Mouse (Mus musculus) embryonic facial prominence, embryonic 10.5 days (tissue): Measurements from ENCODE around the gene Chrdl2. TPM values are rescaled to one million over a fixed set of nuclear protein-coding genes. Genes with fewer than 3 reads are reported as not detected.
"Not testable (repeated sequence)": the region's sequence is repeated elsewhere in the genome, so short reads cannot be mapped to it uniquely, and the experiment has no call there.

Experiments used
- DNase-seq: peaks from one replicate; pipeline ENCODE4 v3.0.0-alpha.2; 2017; ENCODE audit warnings: low spot score
- H3K27ac ChIP-seq: fragments of 300-500 bp; sonication (generic); replicated peaks from 2 replicates; pipeline ENCODE4 v1.5.1; 2016; ENCODE audit warnings: mild to moderate bottlenecking
- H3K27me3 ChIP-seq: fragments of 300-500 bp; sonication (generic); replicated peaks from 2 replicates; pipeline ENCODE4 v1.6.1; 2016; ENCODE audit warnings: low read depth, mild to moderate bottlenecking; ENCODE audit not compliant: poor library complexity, severe bottlenecking
- H3K36me3 ChIP-seq: fragments of 300-500 bp; sonication (generic); replicated peaks from 2 replicates; pipeline ENCODE4 v1.6.1; 2016; ENCODE audit warnings: mild to moderate bottlenecking, moderate library complexity
- H3K4me1 ChIP-seq: fragments of 300-500 bp; sonication (generic); 2 replicates; pipeline ENCODE4 v1.6.1; 2016
- H3K4me3 ChIP-seq: fragments of 300-500 bp; sonication (generic); 2 replicates; pipeline ENCODE4 v1.5.1; 2016; ENCODE audit warnings: mild to moderate bottlenecking, moderate library complexity
- H3K9me3 ChIP-seq: fragments of 300-500 bp; sonication (generic); 2 replicates; pipeline ENCODE4 v1.6.1; 2016; ENCODE audit warnings: mild to moderate bottlenecking
- WGBS: fragments of 180-500 bp; shearing (Covaris S2); methylation state at CpG from one replicate; pipeline ENCODE4 v1.1.7; 2016; 5-methylcytosine and 5-hydroxymethylcytosine counted together
- polyA plus RNA-seq: library from polyadenylated mRNA; unstranded; fragments of >200 nt; fragmentation: Nextera tagmentation; extraction: Ambion mirVana; gene quantifications from 2 replicates; pipeline ENCODE4 v1.2.1, GENCODE M21; 2016

Chrdl2 gene
- polyA plus RNA-seq, 1 experiment from 2014 or later: 0.71 TPM

DNA sequence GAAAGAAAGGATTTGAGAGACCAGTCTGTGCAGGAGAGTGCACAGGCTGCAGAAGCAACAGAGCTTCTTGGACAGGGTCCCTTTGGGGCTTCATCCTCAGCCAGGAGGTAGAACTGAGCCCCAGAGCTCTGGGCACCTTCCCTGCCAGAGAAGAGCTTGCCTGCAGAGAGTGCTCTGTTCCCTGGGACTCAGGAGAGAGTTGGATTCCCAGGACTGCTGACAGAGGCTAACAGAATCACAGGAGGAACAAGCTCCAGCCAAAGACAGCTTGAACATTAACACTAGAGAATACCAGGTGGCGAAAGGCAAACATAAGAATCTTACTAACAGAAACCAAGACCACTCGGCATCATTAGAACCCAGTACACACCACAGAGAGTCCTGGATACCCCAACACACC, 47.0 kb downstream of the Chrdl2 start:
- not testable (repeated sequence) for H3K36me3 ChIP-seq, DNase-seq, H3K9me3 ChIP-seq, H3K4me1 ChIP-seq, H3K27me3 ChIP-seq, H3K4me3 ChIP-seq, H3K27ac ChIP-seq
- 88% methylated on average over 2 of the region's 2 CpGs for WGBS

DNA sequence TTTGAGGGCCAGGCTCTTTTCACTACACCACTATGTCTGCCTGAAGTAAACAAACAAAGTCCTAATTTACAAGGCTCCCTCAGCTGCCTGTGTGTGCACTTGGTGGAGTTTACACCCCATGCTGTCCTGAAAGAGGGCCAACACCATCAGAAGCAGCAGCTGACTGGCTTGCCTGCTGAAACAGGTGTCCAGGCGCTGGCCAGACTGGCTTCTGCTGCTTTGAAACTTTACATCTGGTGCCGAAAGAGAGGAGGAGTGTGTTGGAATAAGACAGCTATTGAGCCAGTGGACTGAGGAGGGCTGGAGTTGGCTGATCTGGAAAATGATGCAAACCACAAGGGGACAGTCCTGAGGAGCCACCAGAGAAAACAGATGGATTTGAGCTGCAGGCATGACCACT, 68.0 kb downstream of the Chrdl2 start:
- Histone ChIP-seq H3K4me1 (no peaks in the 10 kb centered on the region), H3K9me3 (no peaks in the 10 kb centered on the region), H3K27ac (no peak overlapping the region), H3K27me3 (no peaks in the 10 kb centered on the region), H3K36me3 (peaks cover 18% of the 10 kb centered on the region), H3K4me3 (no peak overlapping the region)
- no peak for DNase-seq
- WGBS: 86% methylated on average over 2 of the region's 2 CpGs

- 87% methylated on average over 5 of the region's 5 CpGs for WGBS
Observed at GRCm38 (mm10) chr7:100076296-100076695, 70.3 kb downstream of the Chrdl2 start.

GRCm38 (mm10) chr7:100077071-100077470, 71.1 kb downstream of the Chrdl2 start:
- 92% methylated on average over 4 of the region's 4 CpGs for WGBS
- no peak overlapping the region for H3K4me3 ChIP-seq
- DNase-seq: no peak
- no peak overlapping the region for H3K27ac ChIP-seq
- no peaks in the 10 kb centered on the region for H3K9me3 ChIP-seq
- H3K27me3 ChIP-seq: no peaks in the 10 kb centered on the region
- no peaks in the 10 kb centered on the region for H3K4me1 ChIP-seq
- peaks cover 42% of the 10 kb centered on the region for H3K36me3 ChIP-seq

More at GRCm38 (mm10) chr7:100076296-100076695, 70.3 kb downstream of the Chrdl2 start:
- Histone ChIP-seq H3K9me3 (no peaks in the 10 kb centered on the region), H3K36me3 (peaks cover 34% of the 10 kb centered on the region), H3K4me1 (no peaks in the 10 kb centered on the region), H3K4me3 (no peak overlapping the region), H3K27me3 (no peaks in the 10 kb centered on the region), H3K27ac (no peak overlapping the region)
- no peak for DNase-seq

DNA sequence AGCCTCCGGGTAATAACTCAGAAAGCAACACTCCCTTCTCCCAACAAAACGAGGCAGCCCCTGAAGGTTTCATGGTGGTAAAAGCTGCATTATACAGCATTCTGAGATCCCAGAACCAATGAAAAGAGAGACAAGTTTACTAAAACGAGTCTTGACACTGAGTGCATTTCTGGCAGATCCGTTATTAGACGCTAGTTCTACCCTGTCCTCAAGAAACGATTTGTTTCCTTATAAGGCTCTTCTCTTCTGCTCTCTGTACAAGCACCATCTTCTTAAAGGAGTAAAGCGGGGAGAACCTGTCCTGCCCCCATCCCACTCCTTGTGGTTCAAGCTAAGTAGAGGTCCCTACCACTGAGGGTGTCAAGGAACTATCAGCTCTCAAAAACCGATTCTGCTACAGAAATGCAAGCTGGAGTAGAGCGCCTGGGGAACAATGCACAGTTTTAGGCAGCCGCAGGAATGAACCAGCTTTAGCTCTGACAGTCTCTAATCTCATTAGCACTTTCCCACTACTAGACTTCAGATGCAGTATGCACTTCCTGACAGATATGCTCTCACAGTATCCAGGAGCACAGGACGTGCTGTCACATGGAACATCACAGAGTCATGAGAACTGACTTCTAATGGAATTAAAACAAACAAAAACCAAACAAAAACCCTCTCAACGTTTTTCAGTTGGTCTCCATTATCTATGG, 74.3 kb downstream of the Chrdl2 start:
- DNase-seq: no peak
- H3K4me3 ChIP-seq: no peak overlapping the region
- 78% methylated on average over 12 of the region's 12 CpGs for WGBS
- H3K27me3 ChIP-seq: no peaks in the 10 kb centered on the region
- H3K4me1 ChIP-seq: no peaks in the 10 kb centered on the region
- H3K36me3 ChIP-seq: peaks cover 74% of the 10 kb centered on the region
- no peak overlapping the region for H3K27ac ChIP-seq
- H3K9me3 ChIP-seq: no peaks in the 10 kb centered on the region

DNA sequence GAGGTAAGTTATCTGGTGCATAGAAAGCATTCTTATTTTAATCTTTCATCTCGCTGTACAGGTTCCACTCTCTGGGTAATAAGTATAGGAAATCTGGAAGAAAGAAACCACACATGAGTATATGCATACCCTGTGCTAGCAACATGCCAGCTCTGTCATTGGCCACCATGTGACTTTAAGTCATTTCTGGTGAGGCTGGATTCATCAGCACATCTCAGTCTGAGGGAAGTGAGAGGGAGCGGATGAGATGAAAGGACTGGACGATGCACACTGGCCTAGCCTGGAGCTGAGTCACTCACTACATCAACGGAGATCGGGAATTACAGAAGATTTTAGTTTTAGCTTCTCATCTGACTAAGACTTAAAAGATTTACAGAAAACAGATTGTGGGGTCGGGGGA, 76.9 kb downstream of the Chrdl2 start:
- 94% methylated on average over 6 of the region's 6 CpGs for WGBS
- H3K27me3 ChIP-seq: no peaks in the 10 kb centered on the region
- no peaks in the 10 kb centered on the region for H3K4me1 ChIP-seq
- no peak overlapping the region for H3K4me3 ChIP-seq
- H3K27ac ChIP-seq: no peak overlapping the region
- no peaks in the 10 kb centered on the region for H3K9me3 ChIP-seq
- DNase-seq: no peak
- peaks cover 87% of the 10 kb centered on the region for H3K36me3 ChIP-seq

- H3K36me3 ChIP-seq: peaks cover 92% of the 10 kb centered on the region
- H3K4me3 ChIP-seq: no peak overlapping the region
- 89% methylated on average over 6 of the region's 6 CpGs for WGBS
- no peak overlapping the region for H3K27ac ChIP-seq
- no peak for DNase-seq
- no peaks in the 10 kb centered on the region for H3K27me3 ChIP-seq
- 0 out of 2 replicates have a peak, but pooled peaks cover under 1% of the 10 kb centered on the region for H3K9me3 ChIP-seq
- no peaks in the 10 kb centered on the region for H3K4me1 ChIP-seq
Observed at GRCm38 (mm10) chr7:100083812-100084211, 77.8 kb downstream of the Chrdl2 start.

Other genes with a start within 250 kb of the Chrdl2 start
- gene Olfr521, start 242.7 kb upstream of the Chrdl2 start, polyA plus RNA-seq: not detected in 2 replicates
- gene Neu3, start 177.8 kb upstream of the Chrdl2 start, polyA plus RNA-seq: 2.2 and 2.3 TPM in 2 replicates
- gene Xrra1, start 147.1 kb upstream of the Chrdl2 start, polyA plus RNA-seq: 0.46 and 0.85 TPM in 2 replicates
- 357 and 358 TPM in 2 replicates for gene Spcs2, start 142.7 kb upstream of the Chrdl2 start, polyA plus RNA-seq
- gene Rnf169, start 25.7 kb upstream of the Chrdl2 start, polyA plus RNA-seq: 5.4 and 5.7 TPM in 2 replicates
- 103 and 106 TPM in 2 replicates for gene Pold3, start 115.4 kb downstream of the Chrdl2 start, polyA plus RNA-seq
- gene Lipt2, start 153.1 kb downstream of the Chrdl2 start, polyA plus RNA-seq: 27.0 and 28.3 TPM in 2 replicates
- gene Kcne3, start 170.3 kb downstream of the Chrdl2 start, polyA plus RNA-seq: 17.0 and 19.7 TPM in 2 replicates
- 4.0 and 4.4 TPM in 2 replicates for gene Pgm2l1, start 221.2 kb downstream of the Chrdl2 start, polyA plus RNA-seq